In genomic region chr19:60284901-60285300, GRCm38 (mm10) we compare ENCODE assay signal across 22 mouse cellular contexts.
"Had no signal": no experiment of that assay in that cellular context is flagged by ENCODE, and none has a peak within 500 bp of the region (broad histone marks: within the 10 kb centered on the region; RNA-seq: fewer than 3 reads in every experiment).

No protein-coding gene starts in this region.

- ATAC-seq: liver, postnatal 0 days; lung, postnatal 0 days; midbrain, embryonic 13.5 days; midbrain, embryonic 15.5 days had no signal

- H3K4me2 ChIP-seq: liver, embryonic 13.5 days; liver, embryonic 15.5 days; lung, embryonic 15.5 days; midbrain, embryonic 11.5 days; midbrain, embryonic 13.5 days; midbrain, embryonic 15.5 days; neural tube, embryonic 12.5 days; stomach, embryonic 15.5 days had no signal

- DNase-seq: liver; liver, embryonic 13.5 days; liver, postnatal 0 days; lung, adult 2 months; lung, postnatal 14 days; lung, postnatal 36 days; retina, postnatal 1 day; right cerebral cortex, postnatal 14 days; thymus, adult 2 months; thymus, postnatal 25 days; thymus, postnatal 4 days had no signal

- H3K36me3 ChIP-seq: liver, embryonic 13.5 days; liver, embryonic 15.5 days; lung, embryonic 15.5 days; midbrain, embryonic 13.5 days; midbrain, embryonic 15.5 days; neural tube, embryonic 12.5 days; stomach, embryonic 15.5 days had no signal

- H3K4me3 ChIP-seq: liver, embryonic 13.5 days; liver, embryonic 15.5 days; lung, embryonic 15.5 days; megakaryocyte, embryonic 14.5 days; midbrain, embryonic 13.5 days; midbrain, embryonic 15.5 days; neural tube, embryonic 12.5 days; stomach, embryonic 15.5 days had no signal

- H3K9me3 ChIP-seq: liver, embryonic 13.5 days; liver, embryonic 15.5 days; lung, embryonic 15.5 days; megakaryocyte, embryonic 14.5 days; midbrain, embryonic 13.5 days; midbrain, embryonic 15.5 days; neural tube, embryonic 12.5 days; stomach, embryonic 15.5 days had no signal

- H3K4me1 ChIP-seq: liver, embryonic 13.5 days; liver, embryonic 15.5 days; lung, embryonic 15.5 days; megakaryocyte, embryonic 14.5 days; neural tube, embryonic 12.5 days; stomach, embryonic 15.5 days had no signal

- H3K9ac ChIP-seq: liver, embryonic 13.5 days; liver, embryonic 15.5 days; liver, postnatal 0 days; lung, embryonic 15.5 days; midbrain, embryonic 13.5 days; midbrain, embryonic 15.5 days; neural tube, embryonic 12.5 days; stomach, embryonic 15.5 days had no signal

- H3K27me3 ChIP-seq: liver, embryonic 13.5 days; lung, embryonic 15.5 days; megakaryocyte, embryonic 14.5 days; midbrain, embryonic 13.5 days; midbrain, embryonic 15.5 days; neural tube, embryonic 12.5 days; stomach, embryonic 15.5 days had no signal

- H3K27ac ChIP-seq: liver, embryonic 13.5 days; liver, embryonic 15.5 days; lung, embryonic 15.5 days; macrophage; neural tube, embryonic 12.5 days; stomach, embryonic 15.5 days; stomach, postnatal 0 days had no signal
